Mouse (Mus musculus) testis, postnatal 10 days (tissue): Measurements from ENCODE around the gene 4930539E08Rik.

Experiments
- DNase-seq: peaks from one replicate; pipeline ENCODE4 v3.0.0; 2021; ENCODE audit warnings: low spot score

The 4930539E08Rik gene

DNA sequence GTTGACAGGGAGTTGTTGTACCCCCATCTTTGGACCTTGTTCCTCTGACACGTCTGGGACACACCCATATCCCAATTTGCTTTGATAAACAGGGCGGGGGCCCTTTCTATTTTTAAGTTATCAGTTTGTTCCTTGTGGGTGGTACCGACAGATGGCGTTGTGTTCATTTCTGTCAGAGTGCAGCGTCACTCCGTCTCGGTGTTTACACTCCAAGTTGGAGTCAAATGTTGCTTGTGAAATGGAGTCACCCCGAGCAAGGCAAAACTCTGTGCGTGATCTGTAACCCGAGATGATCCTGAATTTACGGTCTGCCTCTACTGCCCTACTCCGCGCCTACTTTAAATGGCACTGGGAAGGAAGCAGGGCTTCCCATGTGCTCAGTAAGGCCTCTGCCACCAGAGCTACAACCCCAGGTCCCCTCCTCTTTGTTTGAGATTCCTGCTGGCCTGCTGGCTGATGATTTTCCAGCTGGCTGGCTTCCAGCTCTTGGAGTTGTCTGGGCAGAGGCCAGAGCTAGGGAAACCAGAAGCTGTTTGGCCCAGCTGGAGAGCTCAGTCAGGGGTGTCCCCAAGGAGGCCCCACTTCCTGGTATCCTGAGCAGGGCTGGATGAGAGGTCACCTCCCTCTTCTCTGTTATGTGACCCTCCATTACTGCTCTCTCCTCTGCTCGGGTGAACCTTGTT lies 15.4 kb upstream of the 4930539E08Rik start:
- peak; percentile 93 for DNase-seq

DNA sequence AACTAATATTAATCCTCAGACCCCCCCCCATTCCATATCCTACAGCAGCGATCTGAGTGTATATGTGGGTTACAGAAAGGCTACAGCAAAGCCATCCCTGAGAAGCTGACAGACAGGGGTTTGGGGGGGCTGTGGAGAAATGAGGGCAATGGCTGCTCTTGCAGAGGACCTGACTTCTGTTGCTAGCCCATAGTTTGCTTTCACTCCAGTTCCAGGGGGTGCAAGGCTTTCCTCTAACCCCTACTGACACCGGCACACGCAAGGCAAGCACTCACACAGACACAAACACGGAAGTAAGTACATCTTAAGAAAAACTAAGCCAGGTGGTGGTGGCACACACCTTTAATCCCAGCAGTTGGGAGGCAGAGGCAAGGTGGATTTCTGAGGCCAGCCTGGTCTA lies 14.2 kb upstream of the 4930539E08Rik start:
- DNase-seq = no peak

DNA sequence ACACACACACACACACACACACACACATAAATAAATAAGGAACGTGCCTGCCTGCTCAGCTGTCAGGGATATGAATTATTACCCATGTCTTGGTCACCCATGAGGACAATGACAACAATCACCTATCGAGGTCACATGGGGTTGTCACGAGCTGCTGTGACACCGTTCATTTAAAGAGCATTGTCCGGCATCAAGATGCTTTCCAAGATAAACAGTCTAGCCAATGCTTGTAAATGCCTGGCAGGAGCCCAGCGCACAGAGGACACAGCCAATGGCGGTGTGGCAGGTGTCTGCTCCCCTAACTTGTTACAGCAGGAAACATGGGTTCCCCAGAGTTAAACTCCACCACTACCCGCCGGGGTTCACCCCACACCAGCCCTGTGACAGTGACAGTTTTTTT lies 12.9 kb upstream of the 4930539E08Rik start:
- no peak for DNase-seq

DNA sequence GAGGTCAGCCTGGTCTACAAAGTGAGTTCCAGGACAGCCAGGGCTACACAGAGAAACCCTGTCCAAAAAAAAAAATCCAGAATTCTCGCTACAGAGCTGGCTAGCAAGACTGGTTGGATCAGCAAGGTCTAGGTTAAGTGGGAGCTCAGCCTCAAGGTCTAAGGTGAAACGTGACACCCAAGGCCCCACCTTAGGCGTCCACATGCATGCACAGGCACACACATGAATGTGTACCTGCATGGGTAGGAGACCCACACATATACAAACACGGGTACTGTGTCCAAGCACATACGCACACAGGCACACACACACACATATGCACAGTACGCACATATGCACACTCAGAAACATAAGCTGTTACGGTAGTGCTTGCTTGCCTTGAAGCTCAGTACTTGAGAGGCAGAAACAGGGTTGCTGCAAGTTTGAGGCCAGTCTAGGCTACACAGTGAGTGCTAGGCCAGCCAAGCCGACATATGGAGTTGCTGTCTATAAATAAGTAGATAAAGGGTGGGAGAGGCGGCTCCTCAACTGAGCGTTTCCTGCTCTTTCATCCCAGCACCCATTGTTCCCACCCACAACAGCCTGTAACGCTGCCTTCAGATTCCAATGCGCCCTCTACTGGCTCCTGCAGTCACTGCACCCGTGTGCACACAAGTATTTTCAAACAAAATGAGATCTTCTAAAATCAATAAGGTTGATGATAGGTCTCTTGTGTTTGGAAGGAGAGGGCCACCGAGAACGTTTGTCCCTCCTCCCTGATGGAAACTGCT lies 11.9 kb upstream of the 4930539E08Rik start:
- peak; percentile 72 for DNase-seq

DNA sequence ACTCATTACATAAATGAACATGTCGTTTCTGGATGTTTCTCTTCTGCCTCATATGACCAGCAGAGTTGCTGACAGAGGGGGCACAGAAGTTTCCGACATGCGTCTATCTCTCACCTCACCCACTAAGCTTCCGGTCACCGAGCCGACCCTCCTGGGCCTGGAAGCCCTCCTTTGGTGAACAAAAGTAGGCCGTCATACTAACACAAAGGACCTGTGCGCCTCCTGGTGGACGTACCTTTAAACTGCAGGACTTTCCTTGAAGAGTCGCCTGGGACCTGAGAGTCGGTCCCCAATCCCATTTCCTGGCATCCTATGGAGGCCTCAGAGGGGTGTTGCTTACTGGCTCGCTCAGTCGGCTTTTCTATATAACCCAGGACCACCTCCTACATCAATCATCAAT lies 11.3 kb upstream of the 4930539E08Rik start:
- DNase-seq = peak; percentile 90

DNA sequence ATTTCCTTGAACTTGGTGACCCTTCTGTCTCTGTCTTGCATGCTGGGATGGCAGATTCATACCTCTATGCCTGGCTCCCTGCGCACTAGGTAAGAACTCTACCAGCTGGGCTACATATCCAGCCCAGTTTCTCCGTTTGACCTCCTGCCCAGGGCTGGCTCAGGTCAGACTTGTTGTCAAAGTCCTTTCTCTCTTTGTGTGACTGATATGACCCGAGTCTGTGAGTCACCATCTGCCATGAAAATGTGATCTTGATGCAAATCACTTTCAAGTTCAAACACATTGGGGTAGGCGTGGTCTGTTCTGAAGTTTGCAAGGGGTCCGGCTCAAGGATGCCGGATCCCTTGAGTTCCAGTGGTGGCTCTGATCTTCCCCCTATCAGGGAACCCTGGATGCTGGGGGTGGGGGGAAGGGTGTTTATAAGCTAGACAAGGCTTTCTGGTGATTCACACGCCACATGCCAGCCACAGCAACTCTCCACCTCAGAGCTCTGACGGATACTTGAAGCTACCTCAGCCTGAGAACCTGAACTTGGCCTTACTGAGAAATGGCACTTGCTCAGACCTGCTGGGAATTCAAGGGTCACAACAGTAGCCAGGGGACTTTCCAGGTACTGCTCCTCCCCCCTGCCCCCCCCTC lies 10.0 kb upstream of the 4930539E08Rik start:
- peak; percentile 32 for DNase-seq

DNA sequence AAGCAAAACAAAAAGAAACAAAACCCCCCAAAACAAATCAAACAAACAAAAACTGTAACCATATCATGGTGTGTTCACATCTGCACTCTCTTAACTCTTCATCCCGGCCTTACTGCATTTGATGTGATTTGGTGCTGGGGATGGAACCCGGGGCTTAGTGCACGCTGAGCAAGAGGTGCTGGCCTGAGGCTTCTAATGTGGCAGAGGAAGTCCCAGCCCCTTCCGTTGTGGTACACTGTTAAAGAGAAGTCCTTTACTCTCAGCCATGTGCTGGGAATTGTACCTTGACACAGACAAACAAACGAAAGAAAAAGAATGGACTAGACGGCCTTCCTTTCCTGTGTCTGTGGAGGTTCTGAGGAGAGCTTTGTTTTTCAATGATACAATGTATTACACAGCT lies 7.0 kb upstream of the 4930539E08Rik start:
- DNase-seq = no peak

DNA sequence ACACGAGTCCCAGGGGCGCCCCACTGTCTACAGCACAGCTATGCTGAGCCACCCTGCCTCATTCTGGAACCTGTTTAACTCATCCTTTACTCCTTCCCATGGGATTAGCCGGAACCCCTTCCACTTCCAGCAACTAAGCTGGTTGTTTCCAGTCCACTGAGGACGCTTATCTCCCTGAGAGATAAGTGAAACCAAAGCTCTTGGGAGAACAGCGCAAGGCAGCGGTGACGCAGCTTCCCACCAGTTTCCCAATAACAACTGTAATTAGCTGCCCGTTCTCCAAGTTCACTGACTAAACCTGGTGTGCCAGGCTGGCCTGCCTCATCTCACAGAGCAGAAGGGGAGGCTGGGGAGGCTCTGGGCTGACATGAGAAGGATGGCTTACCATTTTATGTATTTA lies 6.0 kb upstream of the 4930539E08Rik start:
- no peak for DNase-seq

DNA sequence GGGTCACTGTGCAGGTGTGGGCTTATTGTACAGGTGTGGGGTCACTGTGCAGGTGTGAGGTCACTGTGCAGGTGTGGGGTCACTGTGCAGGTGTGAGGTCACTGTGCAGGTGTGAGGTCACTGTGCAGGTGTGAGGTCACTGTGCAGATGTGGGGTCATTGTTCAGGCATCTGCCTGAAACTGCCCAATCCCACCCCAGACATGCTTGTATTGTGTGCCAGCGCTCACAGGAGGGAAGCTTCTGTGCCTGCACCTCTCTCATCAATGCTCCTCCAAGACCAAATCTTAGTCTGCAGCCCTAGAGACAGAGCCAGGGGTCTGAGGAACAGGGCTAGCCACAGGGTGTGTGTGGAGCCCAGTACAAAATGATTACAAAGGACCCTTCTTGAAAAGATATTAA lies 1.4 kb upstream of the 4930539E08Rik start:
- DNase-seq = no peak

DNA sequence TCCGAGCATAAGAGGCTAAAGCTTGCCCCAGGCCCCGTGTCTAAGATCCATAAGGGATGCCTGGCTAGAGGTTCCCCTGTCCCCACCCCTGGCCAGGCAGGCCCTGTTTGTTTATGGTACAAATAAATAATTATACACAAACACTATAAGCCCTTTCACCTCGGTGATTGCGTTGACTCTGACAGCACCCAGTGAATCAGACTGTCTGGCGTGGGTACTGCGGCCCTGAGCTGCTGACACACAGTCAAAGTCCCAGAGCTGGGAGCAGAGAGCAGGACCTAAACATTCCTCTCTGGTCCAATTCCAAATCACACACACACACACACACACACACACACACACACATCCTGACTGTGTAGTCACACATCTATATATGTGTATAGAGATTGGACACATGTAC lies 1.2 kb downstream of the 4930539E08Rik start:
- DNase-seq = no peak

DNA sequence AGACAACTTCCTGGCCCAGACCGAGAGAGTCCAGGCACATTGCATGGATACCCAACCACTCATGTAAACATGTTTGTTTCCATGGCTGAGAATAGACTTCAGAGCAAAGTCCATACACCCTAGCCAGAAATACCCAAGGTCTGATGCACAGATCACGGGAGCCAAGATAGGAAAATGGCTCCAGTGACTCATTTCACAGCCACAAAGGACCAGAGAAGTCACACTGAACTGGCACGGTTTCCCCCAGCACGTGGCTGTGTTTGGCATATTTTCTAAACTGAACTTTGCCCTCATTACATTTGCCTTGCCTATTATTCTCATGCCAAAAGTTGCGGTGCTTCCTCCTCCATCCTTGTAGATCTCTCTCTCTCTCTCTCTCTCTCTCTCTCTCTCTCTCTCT lies 1.9 kb downstream of the 4930539E08Rik start:
- no peak for DNase-seq

DNA sequence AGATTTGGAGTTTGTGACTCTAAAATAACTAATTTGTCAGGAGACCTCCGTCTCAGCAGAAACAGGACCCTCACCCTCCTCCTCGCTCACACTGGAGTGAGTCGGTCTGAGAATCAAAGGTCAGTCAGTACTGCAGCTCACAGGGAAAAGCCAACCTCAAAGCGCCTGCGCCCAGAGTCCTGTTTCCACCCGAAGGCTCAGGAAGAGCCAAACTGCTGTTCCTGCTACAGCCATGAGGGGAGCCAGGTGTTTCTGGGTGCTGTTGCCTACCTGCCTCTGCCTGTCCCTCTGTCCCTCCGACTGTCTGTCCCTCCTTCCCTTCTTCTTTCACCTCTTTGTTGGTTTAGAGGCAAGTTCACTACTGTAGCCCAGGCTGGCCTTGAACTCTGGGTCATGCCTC lies 5.0 kb downstream of the 4930539E08Rik start:
- DNase-seq = no peak

DNA sequence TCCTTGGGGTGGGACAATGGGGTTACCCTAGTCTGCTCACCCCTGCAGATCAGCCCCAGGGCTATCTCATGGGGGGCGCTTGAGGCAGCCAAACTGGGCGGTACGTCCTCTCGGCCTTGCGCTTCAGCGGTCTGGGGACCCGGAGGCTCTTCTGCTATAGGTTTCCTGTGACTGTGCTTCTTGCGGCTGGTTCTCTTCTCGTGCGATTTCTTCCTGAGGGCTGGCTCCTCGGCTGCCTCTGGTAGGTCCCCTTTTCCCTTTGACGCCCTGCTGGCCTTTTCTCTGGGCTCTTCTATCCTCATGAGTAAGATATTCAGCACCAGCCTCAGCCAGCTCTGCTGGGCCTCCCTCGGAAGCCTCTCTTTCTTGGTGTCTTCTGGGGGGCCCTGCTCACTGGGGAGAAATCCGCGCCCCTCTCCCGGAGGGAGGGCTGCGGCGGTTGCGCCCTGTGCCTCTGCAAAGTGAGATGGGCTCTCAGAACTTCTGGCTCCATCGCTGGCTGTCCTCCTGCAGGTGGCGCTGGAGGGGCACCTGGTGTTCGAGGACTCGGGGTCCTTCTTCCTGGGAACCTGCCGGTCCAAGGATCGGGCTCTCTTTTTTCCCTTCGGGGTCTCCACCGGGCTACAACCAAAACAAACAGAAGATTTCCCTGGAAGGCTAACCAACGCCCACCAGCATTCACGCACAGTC lies 5.7 kb downstream of the 4930539E08Rik start:
- peak; percentile 90 for DNase-seq

DNA sequence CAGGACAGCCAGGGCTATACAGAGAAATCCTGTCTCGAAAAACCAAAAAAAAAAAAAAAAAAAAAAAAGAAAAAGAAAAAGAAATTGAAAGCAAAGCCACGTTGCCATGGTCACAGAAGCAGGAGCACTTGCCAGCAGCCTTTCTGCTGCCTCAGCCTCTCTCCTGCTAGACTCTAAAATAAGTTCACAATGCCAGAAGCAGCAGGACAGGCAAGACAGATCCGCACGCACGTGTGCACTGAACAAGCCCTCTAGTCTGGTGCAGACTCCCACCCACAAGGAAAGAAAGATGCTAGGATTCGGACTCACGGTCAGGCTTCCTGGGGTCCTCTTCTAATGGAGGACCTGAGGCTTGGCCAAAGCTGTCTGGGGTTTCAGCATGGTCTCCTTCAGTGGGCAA lies 7.2 kb downstream of the 4930539E08Rik start:
- DNase-seq = no peak

DNA sequence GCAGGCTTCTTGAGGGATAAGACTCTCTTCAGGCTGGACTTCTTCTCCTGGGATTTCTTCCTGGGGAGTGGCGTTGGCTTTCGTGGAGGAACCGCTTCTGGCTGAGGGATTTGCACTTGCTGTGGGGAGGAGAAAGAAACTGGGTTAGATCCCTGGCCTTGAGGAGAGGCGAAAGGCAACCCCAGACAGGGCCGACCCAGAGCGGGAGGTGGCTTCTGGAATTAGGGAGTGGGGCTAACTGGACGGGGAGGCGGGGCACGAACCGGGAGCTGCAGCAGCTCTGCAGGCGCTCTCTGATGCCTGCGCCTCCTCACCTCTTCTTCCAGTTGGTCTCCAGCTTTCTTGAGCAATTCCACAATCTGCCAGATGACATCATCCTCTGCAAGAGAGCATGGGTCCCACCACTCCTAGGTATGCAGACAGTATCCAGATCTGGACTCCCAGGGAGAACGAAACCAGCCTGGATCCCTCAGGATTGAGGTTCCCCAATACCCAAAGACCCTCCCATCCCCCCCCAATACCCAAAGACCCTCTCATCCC lies 9.7 kb downstream of the 4930539E08Rik start:
- DNase-seq = no peak

DNA sequence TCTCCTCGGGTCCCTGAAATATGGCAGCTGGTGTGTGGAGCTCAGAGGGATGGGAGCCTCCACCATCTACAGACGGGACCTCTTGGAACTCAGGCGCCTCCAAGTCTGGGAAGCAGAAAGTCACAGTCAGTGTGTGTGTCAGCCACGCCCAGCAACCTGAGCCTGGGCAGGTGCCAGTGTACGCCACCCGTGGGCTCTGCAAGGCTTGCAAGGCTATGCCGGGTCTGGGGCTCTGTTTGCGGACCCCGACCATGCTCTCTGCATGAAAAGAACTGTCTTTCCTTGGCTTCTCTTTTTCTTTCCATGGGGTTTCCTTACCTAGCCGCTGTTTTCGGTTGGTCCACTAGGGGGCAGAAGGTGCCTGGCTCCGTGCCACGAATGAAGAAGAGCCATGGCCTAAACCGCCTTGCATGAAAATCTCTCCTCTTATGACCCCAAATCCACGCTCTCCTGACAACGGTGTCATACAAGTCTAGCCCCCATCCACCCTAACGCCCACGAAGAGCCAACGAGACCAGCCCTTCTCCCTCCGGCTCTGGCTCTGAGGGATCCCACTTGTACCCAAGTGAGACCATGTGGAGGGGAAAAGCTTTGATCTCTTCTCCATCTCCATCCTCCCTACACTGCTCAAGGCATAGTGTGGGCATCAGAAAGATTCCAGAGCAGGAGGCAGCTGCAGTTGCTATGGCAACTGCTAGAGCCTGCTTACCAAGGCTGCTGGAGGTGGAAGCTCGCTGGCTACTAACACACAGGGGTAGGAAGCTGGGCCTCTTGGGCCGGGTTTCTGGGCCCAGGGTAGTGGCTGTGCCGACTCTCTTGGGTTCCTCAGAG lies 10.4 kb downstream of the 4930539E08Rik start:
- peak; percentile 85 for DNase-seq

DNA sequence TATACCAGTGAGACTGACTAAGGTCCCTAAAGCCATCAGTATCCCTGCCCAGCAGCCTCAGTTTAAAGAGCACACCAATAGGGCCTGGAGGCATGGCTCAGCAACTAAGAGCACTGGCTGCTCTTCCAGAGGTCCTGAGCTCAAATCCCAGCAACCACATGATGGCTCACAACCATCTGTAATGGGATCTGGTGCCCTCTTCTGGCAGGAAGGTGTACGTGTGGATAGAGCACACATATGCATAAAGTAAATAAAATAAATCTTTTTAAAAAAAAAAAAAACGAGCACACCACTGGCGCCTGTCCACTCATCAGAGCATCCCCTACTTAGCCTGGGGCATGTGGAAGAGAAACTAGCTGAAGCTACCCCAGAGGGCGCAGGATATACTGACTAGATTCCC lies 13.6 kb downstream of the 4930539E08Rik start:
- DNase-seq = no peak

DNA sequence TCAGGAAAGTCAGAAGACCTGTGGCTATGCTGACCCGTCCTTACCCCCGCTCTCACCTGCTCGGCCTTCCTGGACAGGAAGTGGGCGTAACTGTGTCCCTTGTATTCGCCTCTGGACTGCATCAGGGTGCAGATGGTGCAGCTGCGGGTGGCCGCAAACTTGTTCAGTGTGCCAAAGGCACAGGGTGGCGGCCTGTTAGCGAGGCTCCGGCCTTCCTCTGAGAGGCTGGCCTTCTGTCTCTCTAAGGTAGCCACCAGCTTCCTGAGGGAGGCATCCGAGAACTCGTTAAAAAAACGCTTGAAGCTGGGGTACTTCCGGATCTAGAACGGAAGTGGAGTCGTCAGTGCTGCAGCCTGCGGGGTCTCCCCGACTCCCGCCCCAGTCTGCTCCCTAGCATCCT lies 15.7 kb downstream of the 4930539E08Rik start:
- no peak for DNase-seq

DNA sequence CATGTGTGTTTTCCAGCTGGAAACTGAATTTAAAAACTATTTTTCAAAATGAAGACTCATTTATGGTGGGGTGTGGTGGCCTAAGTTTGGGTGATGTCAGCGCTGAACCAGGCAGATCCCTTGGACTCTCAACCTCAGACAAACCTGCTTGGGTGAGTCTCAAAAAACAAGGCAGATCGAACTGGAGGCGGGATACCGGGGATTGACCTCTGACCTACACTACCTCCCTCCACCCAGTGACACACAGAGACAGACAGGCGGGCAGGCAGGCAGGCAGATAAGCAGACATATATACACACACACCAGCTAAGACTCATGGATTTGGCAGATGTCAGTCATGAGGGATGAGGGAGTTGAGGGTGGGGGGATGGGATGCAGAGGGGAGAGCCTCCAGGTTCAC lies 16.9 kb downstream of the 4930539E08Rik start:
- no peak for DNase-seq

DNA sequence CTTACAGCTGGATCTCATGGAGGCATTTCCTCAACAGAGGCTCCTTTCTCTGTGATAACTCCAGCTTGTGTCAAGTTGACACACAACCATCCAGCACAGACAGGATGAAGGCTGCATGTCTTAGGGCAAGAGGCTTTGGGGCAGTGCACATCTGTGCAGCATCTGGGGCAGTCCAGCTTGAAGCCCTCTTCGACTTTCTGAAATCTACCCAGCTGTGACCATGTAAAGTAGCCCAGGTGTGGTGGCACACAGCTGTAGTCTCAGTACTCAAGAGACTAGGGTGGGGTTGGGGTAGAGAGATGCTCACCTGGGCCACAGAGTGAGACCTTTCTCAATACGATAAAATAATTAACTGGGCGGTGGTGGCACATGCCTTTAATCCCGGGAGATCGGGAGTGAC lies 17.3 kb downstream of the 4930539E08Rik start:
- no peak for DNase-seq

DNA sequence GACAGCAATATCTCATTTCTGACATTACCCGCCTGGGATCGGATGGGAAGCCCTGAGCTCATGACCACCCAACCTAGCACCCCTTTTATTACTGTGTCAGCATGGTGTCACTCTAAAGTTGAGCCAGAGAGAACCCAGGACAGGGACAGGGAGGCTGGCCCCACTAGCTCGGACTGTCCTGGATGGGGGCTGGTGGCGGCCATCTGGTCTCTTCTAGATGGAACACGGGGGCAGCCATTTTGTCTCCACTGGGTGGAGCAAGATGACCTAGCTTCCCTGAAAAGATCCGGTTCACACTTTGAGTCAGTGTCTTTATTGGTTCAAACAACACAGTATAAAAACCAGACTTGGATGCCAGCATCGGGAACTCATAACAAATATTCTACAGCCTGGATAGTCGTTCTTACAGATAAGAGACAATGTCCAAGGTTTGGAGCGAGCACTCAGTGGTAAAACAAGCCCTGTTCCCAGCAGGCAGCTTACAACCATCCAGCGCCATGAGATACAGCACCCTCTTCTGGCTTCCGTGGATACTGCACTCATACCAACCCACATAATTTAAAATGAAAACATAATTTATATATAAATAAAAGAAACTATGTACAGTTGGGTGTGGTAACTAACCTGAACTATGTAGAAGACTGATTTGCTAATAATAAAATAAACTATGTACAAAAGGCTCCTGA lies 18.9 kb downstream of the 4930539E08Rik start:
- DNase-seq = no peak
